In the genomic region with DNA sequence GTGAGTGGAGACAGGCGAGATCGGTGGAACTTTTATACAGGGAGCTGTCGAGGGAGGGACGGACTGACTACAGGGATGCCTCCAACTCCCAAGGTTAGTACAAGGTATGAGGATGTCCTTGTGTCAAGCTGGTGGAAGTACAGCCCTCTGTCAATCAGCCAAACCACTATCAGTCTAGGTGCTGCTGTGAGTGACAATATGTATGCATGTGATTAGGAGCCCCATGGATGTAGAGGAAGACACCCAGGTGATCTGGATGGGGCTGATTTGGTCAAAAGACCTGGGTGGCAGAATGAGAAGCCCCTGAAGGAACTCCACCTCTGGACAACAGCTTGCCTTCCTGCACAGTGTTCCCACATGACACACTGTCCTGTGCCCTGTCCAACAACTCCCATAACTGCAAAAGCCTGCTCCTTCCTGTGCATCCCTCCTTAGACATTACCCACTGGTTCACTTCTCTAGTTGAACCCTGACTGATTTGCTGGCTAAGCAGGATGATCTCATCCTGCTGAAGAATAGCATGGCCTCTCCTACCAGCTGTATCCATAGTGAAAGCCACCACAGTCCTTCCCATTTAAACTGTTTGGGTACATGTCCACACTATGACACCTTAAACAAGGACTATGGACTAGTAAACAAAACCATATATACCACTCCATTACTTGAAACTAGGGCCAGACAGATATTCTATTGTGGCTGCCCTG, we compare ENCODE assay signal across 11 mouse cellular contexts. TPM values are rescaled to one million over a fixed set of nuclear protein-coding genes. Genes with fewer than 3 reads are reported as not detected.
DNase-seq lines count a peak whose midpoint lies in the region; ATAC-seq and TF ChIP-seq lines count a peak whose summit lies in the region.
"Had no signal": no experiment of that assay in that cellular context is flagged by ENCODE, and none has a peak within 500 bp of the region (broad histone marks: within the 10 kb centered on the region; RNA-seq: fewer than 3 reads in every experiment).

No protein-coding gene starts in this region.

- no peak for TF ChIP-seq POLR2A in lung, adult 2 months (IDR thresholded peaks at IDR 0.05; ENCODE audit: borderline replicate concordance, extremely low read depth, low read depth, low read length)

- H3K9ac ChIP-seq in lung, embryonic 14.5 days: no peak overlapping the region
- H3K9ac ChIP-seq: embryonic facial prominence, embryonic 15.5 days had no signal

- TF ChIP-seq CTCF in lung, embryonic 14.5 days (IDR thresholded peaks at IDR 0.05; ENCODE audit: low read depth): no peak
- no peak for TF ChIP-seq CTCF in lung, adult 2 months (IDR thresholded peaks at IDR 0.05; ENCODE audit: insufficient read depth, low read length)

- 92% methylated on average over 4 of the region's 4 CpGs for WGBS in lung, embryonic 14.5 days
- WGBS in lung, adult 2 months: 90% methylated on average over 4 of the region's 4 CpGs

- no peaks in the 10 kb centered on the region for H3K27me3 ChIP-seq in lung, embryonic 14.5 days (ENCODE audit: insufficient read depth, low read length)
- H3K27me3 ChIP-seq: embryonic facial prominence, embryonic 15.5 days had no signal

- H3K9me3 ChIP-seq in lung, embryonic 14.5 days (ENCODE audit: low read depth, low read length): no peaks in the 10 kb centered on the region
- H3K9me3 ChIP-seq: embryonic facial prominence, embryonic 15.5 days had no signal

- H3K36me3 ChIP-seq in lung, embryonic 14.5 days (ENCODE audit: insufficient read depth): no peaks in the 10 kb centered on the region
- H3K36me3 ChIP-seq: embryonic facial prominence, embryonic 15.5 days had no signal

- peak; percentile 19; the same call in 1 of the 2 replicates for ATAC-seq in lung, embryonic 14.5 days (ENCODE audit: insufficient read depth)
- peak; percentile 85 for ATAC-seq in erythroid progenitor cell, adult 5-6 weeks (replicated peaks; ENCODE audit: low FRiP score, poor library complexity, severe bottlenecking)
- ATAC-seq in megakaryocyte-erythroid progenitor cell, adult 5-6 weeks (replicated peaks; ENCODE audit: low FRiP score, low TSS enrichment, poor library complexity, severe bottlenecking): peak; percentile 83
- no peak for ATAC-seq in monocyte, adult 5-6 weeks (replicated peaks; ENCODE audit: insufficient number of reproducible peaks, low FRiP score, low TSS enrichment, poor library complexity, severe bottlenecking)
- ATAC-seq: intestine, embryonic 16.5 days had no signal

- H3K4me2 ChIP-seq in lung, embryonic 14.5 days: no peak overlapping the region
- H3K4me2 ChIP-seq: embryonic facial prominence, embryonic 15.5 days; midbrain, embryonic 11.5 days had no signal

- H3K27ac ChIP-seq in lung, embryonic 14.5 days (ENCODE audit: low read depth): no peak overlapping the region
- H3K27ac ChIP-seq: embryonic facial prominence, embryonic 15.5 days had no signal

- H3K4me1 ChIP-seq in lung, embryonic 14.5 days (ENCODE audit: insufficient read depth): peaks cover 7% of the 10 kb centered on the region; the same call in 1 of the 2 replicates
- H3K4me1 ChIP-seq in lung, adult 2 months (ENCODE audit: control insufficient read depth, insufficient read depth, low read length): peaks cover 7% of the 10 kb centered on the region

- intact Hi-C loops in heart, postnatal 14 days (cut with DNase I): no loop called here

- no peak overlapping the region for H3K4me3 ChIP-seq in lung, embryonic 14.5 days (ENCODE audit: low read depth, low read length)
- H3K4me3 ChIP-seq in lung, adult 2 months (replicated peaks; ENCODE audit: extremely low read depth, low read depth, low read length): no peak overlapping the region
- H3K4me3 ChIP-seq: embryonic facial prominence, embryonic 15.5 days had no signal

- DNase-seq in heart, adult 9 months (ENCODE audit: low spot score in 2 of 2): peak; percentile 12 to 13
- no peak for DNase-seq in heart, postnatal 14 days
- no peak for DNase-seq in lung, embryonic 14.5 days
- no peak for DNase-seq in lung, adult 2 months
- DNase-seq in left cerebral cortex, adult 8-10 months (ENCODE audit: low spot score in 2 of 2): no peak

RNA-seq across cellular contexts. Expression of a gene that starts 35.3 kb away (rescaled TPM):
- 10 to 100 TPM; 21.8 to 24.0 TPM for total RNA-seq in heart, postnatal 14 days (2021)
- 7.9 and 9.8 TPM in 2 replicates for polyA plus RNA-seq in lung, embryonic 14.5 days (2014; fragmentation: Nextera tagmentation; extraction: Ambion mirVana)
- 17.7 and 28.9 TPM in 2 replicates for polyA plus RNA-seq in lung, adult 2 months (2012; rRNA removed)
- 38.1 and 70.6 TPM in 2 replicates for total RNA-seq in erythroid progenitor cell, adult 5-6 weeks (2015; ENCODE audit: low replicate concordance)
- 58.3 and 76.5 TPM in 2 replicates for total RNA-seq in erythroid progenitor cell, adult 5-6 weeks (2017; ENCODE audit: low replicate concordance)
- 1.5 TPM in 2 replicates for total RNA-seq in megakaryocyte-erythroid progenitor cell, adult 5-6 weeks (2014; fragmentation: Nextera tagmentation)
- 2.5 TPM in 1 of 2 replicates, not detected in the other for total RNA-seq in megakaryocyte-erythroid progenitor cell, adult 5-6 weeks (2017)
- total RNA-seq in monocyte, adult 5-6 weeks (2017): 0.21 to 1.8 TPM (median 1.8 TPM) in 3 replicates
- total RNA-seq in left cerebral cortex, adult 8-10 months (2022): 100 to 1,000 TPM; 191 to 209 (median 206) TPM

Comparison
In these comparisons a context has a peak if more than half of its experiments do, and no peak if none do; other contexts are left out.
1. DNase-seq: peak in heart, adult 9 months (2 of 2); none in heart, postnatal 14 days (0 of 2), lung, embryonic 14.5 days (single experiment), lung, adult 2 months (single experiment) and left cerebral cortex, adult 8-10 months (0 of 2).